Mouse (Mus musculus) right cerebral cortex, postnatal 36 days (tissue): ENCODE measurements around the gene Ganab.
"Not testable (repeated sequence)": the region's sequence is repeated elsewhere in the genome, so short reads cannot be mapped to it uniquely, and the experiment has no call there.

Experiments
- DNase-seq, 2 experiments: peaks; one replicate each; pipeline ENCODE4 v3.0.0; 2022; ENCODE audit warnings: low spot score in 2 of 2, mixed read lengths in 1 of 2

Ganab gene

DNA sequence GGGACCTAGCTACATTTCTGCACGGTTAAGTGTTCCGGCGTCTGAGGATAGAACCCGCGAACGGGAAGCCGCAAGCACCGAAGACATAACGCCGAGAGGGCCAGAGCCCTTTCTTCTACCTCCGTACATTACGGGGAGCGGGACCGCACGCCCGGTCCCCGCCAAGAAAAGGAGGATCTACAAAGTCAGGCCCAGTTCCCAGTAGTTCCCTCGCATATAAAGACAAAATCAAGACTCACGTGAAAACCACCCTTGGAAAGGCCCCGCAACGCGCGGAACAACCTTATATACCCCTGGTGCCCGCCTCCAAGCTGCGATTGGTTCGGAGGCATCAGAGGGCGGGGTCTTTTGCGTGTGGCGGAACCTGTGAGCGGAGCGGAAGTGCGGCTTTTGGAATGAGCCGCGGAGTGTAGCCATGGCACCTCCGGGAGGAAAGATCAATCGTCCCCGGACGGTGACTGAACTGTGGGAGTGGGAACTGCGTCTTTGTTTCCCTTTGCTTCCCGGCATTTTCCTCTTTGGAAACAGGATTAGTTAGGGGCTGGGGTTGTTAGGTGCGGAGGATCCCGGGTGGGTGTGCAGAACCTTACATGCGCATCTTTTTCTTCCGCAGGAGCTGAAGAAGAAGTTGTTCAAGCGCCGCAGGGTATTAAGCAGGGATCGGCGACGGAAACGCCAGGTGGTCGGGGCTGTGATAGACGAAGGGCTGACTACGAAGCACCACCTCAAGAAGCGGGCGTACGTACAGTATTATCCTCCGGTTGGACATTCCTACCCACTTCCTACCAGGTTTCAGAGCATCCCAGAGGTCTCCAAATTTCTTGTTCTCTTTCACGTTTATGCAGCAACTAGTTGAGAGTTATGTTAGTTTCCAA is 9.1 kb upstream of the Ganab start, which contains the start of the genes 1810009A15Rik and Gm49416:
1810009A15Rik (plus strand) TSS at position 343 of the 875 bp plus-strand sequence.
Gm49416 (plus strand) TSS at position 416 of the 875 bp plus-strand sequence.
- DNase-seq, result peak; percentile 91 to 93

DNA sequence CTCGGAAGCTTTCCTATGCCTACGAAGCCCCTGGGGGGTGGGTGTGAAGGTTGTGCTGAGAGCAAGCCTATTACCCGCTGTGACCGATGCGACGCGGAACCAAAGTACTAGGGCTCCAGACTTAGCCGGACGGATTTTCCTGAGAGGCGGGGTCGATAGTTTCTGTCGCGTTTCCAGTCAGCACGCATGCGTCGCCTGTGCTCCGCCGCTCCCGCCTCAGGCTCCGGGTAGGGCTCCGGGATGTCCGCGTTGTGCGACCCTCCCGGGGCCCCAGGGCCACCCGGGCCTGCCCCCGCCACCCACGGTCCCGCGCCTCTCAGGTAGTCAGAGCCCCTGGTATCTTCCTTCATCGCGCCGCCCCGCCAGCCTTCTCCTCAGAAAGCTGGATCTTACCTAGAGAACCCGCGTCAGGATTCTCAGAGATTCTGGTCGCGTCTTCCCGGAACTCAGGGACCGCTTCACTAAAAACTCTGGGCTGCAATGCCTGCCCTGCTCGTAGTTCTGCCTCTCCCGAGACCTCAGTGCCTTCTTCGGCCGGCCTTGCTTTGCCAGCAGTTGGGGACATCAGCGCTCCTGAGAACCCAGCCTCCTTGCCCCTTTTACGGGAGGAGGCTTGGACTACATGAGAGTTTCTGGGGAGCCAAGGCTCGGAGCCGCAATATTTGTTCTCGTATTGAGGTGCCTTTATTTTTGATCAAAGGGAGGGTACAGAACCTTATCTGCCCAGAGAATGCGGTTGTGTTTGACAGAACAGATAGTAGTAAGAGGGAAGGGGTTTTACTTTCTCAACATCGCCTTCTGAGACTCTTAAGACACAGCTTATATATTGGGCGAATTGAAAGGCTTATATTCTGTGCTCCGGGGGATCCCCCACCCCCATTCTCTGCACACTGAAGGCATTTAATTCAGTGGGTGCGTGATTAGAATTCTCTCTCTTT is 4.8 kb upstream of the Ganab start, which contains the start of gene Ints5:
Ints5 (plus strand) TSS at position 177 of the 938 bp plus-strand sequence.
- DNase-seq, result peak; percentile 76 to 77

DNA sequence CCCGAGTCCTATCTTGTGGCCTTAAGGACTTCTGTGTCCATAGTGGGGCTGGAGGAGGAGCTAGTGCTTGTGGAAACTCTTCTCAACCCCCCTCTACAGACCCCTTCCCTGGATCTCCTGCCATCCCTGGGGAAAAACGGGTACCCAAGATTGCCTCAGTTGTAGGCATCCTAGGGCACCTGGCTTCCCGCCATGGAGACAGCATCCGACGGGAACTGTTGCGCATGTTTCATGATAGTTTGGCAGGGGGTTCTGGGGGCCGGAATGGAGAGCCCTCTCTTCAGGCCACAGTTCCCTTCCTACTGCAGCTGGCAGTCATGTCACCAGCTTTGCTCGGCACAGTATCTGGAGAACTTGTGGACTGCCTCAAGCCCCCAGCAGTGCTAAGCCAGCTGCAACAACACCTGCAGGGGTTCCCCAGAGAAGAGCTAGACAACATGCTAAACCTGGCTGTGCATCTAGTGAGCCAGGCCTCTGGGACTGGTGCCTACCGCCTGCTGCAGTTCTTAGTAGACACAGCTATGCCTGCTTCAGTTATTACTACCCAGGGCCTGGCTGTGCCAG is 2.4 kb upstream of the Ganab start:
- DNase-seq, result no peak

DNA sequence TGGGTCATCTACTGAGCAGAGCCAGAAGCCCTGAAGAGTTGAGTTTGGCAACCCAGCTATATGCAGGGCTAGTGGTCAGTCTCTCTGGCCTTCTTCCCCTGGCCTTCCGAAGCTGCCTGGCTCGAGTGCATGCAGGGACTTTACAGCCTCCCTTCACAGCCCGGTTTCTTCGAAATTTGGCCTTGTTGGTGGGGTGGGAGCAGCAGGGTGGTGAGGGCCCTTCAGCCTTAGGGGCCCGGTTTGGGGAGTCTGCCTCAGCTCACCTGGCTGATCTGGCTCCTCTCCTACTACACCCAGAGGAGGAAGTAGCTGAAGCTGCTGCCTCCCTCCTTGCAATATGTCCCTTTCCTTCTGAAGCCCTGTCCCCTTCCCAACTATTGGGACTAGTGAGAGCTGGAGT is 1.6 kb upstream of the Ganab start:
- DNase-seq, result not testable (repeated sequence)

DNA sequence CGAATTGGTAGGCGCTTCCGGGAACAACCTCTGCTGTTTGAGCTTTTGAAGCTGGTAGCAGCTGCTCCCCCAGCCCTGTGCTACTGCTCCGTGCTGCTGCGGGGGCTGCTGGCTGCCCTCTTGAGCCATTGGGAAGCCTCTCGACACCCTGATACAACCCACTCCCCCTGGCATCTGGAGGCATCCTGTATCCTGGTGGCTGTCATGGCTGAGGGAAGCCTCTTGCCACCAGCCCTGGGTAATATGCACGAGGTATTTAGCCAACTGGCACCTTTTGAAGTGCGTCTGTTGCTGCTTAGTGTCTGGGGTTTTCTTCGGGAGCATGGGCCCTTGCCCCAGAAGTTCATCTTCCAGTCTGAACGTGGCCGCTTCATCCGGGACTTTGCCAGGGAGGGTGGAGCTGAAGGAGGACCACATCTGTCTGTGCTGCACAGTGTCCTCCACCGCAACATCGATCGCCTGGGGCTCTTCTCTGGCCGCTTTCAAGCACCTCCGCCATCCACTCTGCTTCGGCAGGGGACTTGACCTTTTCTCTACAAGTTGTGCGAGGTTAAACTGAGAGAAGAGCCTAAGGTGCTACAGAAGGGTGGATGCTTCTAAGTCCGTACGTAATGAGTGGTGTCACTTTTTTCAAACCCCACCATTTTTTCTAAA is 533 bp upstream of the Ganab start:
- DNase-seq, result not testable (repeated sequence)

DNA sequence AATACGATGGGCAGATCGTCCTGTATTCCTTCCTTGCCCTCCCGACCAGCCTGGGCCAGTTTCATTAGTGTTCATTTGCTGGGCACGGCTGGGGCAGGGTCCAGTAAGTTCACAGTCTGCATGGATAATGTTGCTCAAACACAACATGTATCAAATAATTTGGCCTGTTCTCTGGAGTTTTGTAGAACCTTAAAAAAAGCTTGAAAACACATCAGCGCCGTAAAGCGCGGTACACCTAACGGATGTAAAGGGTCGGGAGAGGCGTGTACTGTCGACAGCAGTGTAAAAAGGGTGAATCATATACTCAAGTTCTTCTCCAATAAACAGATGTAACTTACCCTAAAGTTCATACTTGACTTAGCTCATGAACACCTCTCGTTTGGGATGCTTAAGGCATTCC is 705 bp downstream of the Ganab start:
- DNase-seq, result no peak

DNA sequence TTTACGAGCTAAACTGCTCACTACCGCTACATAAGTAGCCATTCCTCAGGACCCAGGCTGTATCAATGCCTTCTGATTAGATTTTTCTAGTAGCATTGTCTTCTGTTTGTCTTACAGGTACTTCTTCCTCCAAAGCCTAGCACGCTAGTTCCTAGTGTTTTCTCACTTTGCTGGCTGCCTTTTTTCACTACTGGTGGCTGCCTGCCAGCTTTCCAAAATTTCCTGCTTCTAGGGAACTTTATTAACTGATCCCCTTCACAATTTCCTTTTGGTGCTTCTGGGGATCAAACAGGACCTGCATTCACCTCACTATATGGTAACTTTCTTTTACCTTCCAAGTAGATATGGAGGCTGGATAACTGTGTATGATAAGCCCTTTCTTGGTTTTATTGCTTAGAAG is 1.2 kb downstream of the Ganab start:
- no peak for DNase-seq

DNA sequence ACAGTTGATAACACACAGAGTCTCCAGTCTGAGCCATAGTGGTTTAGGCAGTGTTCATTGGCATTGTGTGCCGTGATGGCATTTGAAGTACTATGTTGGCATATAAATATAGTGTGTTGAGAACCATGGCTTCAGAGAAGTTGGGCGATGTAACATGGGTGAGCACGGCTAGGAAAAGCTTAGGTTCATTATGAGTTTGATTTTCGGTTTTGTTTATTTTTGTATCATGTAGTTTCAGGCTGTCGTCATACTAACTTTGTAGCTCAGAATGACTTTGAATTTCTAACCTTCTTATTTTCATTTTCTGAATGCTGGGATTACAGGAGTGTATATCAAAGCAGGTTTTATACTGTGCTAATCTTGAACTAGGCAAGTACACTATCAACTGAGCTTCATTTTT is 5.5 kb downstream of the Ganab start:
- no peak for DNase-seq

DNA sequence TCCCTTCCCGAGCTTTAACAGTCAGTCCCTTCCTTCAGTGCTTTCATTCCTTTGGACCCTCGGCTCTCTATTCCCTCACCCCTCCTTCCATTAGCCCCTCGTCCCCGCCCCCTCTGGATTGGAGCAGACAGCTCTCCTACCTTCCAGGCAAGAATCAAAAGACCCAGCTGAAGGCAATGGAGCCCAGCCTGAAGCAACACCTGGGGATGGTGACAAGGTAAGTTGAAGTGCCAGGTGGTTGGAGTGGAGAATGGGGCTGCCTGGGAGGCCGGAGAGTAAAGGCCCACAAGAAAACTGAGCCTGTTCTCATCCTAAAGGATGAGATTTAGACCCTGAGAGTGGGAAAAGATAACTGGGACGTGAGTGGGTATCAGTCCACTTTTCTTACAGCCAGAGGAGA is 10.7 kb downstream of the Ganab start:
- no peak for DNase-seq

DNA sequence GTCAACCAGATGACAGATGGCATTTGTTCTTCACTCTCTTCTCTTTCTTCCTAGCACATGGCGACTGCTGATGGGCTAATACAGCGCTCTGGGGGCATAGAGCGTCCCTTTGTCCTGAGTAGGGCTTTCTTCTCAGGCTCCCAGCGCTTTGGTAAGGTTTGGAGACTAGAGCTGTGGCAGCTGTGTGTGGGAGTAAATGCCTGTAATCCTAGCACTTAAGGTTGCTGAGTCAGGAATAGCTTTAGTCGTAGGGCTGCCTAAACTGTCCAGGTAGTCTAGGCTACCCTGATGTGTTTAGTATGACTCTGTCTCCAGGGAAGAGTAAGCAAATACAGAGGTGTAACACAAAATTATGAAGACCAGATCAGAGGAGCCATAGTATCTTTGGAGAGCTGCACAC is 13.9 kb downstream of the Ganab start:
- DNase-seq, result no peak

DNA sequence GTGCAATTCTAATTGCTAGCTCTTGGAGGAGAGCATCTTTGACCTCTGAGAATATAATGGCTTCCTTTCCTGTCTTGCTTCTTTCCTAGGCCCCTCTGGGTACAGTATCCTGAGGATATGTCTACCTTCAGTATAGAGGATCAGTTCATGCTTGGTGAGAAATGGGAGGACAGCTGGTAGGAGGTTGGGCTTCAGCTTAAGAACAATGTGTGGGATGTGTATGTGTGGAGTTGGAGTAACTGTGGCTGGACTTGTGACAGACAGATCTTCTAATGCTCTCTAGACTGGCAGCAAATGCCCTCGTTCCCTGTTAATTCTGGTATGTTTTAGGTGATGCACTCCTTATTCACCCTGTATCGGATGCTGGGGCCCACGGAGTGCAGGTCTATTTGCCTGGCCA is 16.3 kb downstream of the Ganab start:
- peak in 1 of 2 experiments; percentile 61 for DNase-seq

DNA sequence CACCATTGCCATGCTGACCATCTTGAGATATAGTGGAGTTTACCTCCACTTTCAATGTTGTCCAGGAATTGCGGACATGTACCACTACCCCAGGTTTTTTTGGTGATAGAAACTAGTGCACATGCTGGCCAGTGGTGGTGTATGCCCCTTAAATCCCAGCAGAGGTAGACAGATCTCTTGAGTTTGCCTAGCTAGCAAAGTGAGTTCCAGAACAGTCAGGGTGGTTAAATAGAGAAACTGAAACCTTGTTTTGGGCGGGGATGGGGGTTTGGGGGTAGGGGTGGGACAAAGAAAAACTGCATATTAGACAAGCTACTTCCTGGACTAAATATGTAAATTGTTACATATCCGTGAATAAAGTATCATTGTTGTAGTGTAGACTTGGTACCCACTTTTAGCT is 21.1 kb downstream of the Ganab start:
- no peak for DNase-seq

DNA sequence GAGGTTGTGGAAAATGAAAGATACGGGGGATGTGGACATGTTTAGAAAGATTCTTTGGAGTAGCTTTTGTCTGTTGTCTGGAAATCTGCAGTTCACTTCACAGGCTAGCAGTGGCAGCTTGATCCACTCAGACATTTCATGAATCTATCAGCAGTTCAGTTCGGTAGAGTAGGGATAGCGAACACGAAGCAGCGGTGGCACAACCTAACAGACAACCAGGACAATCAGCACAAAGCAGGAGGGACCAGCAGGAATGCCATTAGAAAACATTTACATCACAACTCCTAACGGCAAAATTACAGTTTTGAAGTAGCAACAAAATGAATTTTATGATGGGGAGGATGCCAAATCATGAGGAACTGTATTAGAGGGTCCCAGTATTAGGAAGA is 21.8 kb downstream of the Ganab start:
- no peak for DNase-seq

DNA sequence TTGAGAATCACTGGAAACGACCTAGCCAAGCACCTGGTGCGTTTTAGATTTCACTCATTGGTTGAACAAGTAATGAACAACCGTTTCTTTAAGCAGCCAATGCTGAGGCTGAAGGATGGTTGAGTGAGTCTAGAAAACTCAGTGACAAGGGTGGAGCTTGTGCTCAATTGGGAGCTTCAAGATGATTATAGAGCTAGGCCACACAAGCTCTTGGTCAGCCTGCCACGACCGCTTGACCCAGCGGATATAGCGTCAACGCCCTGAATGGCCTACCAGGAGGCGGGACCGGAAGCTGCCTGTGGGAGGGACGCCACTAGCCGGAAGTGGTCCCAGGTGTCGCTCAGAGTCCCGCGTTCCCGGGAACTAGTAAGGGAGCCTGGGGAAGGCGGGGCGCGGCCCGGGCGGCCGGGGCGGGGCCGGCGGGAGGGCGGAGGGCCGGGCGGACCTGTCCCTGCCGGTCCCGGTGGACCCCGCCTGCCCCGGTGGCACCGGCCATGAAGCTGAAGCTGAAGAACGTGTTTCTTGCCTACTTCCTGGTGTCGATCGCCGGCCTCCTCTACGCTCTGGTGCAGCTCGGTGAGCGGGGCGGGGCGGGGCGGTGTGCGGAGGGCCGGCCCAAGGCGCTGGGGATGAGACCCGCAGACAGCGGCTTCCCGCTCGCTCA is 22.3 kb downstream of the Ganab start, which contains the start of gene B3gat3:
B3gat3 (plus strand) TSS at position 302 of the 664 bp plus-strand sequence.
- DNase-seq, result peak; percentile 92 to 94

DNA sequence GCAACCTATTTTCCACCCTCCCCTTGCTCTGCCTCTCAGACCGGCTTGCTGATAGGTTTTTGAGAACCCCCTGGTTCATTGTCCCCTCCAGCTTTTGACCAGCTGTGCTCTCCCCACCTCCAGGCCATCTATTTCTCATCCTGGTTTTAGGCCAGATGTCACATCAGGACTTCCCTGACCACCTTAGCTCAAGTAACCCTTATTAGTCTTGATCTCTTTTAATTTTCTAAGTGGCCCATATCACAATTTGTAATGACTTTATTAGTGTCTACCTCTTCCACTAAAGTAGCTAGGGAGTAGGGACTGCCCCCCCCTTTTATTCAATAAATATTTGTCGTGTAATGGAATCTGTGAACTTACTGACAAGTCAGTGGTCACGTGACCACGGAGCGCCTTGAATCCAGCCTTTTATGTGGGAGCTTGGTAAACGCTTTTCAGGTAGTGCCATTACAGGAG is 23.0 kb downstream of the Ganab start:
- no peak for DNase-seq

DNA sequence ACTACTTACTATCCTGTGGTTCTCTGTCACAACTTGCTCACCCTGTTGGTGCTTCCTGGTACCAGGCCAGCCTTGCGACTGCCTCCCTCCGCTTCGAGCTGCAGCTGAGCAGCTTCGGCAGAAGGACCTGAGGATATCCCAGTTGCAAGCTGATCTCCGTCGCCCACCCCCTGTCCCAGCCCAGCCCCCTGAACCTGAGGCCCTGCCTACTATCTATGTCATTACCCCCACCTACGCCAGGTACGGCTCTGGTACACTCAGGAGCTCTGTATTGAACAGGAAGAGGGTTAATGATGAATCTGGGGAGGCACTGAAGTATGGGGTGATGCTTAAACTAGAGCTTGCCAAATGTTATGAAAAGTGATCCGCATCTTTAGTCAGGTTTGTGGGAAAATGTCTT is 23.9 kb downstream of the Ganab start:
- DNase-seq, result no peak

DNA sequence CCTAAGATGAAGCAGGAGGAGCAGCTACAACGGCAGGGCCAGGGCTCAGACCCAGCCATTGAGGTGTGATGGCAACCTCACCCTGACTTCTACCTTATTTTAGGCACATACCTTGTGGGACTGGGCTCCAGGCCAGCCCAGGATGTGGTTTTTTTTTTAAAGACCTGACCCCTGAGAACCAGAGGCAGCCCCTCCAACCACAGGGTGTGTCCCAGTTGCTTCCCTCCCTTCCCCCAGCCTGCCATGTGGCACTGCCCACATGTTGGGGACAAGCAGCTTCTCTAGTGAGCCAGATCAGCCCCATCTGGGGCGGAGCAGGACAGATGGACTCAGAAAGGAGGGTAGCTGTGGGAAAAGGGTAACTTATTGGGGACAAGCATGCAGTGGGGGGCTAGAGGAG is 28.9 kb downstream of the Ganab start:
- no peak for DNase-seq

DNA sequence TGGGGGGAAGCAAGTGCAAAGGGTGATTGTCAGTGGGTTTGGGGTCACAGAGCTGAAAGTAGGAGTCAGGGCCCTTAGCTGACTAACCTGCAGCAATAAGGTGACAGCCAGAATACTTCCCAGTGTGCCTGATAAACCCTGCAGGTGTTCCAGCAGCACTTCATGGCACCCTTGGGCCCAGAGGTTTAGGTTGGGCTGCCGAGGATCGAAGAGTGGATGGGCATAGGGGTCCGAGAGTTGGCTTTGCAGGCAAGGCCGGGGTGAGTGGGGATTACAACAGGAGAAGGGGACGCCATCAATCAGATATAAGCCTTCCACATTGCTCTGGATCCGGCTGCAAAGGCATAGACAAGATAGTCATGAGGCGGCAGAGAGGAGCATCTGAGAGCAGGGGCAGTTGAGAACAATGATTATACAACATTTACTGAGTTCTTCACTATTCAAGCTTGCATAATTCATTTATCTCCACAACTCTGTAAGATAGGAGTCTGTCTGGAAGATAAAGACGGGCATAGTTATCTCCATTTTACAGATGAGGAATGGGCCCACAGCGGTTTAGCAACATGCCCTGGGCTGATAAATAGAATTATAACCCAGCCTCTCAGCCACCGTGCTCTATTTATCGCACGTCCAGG is 30.1 kb downstream of the Ganab start:
- no peak for DNase-seq

DNA sequence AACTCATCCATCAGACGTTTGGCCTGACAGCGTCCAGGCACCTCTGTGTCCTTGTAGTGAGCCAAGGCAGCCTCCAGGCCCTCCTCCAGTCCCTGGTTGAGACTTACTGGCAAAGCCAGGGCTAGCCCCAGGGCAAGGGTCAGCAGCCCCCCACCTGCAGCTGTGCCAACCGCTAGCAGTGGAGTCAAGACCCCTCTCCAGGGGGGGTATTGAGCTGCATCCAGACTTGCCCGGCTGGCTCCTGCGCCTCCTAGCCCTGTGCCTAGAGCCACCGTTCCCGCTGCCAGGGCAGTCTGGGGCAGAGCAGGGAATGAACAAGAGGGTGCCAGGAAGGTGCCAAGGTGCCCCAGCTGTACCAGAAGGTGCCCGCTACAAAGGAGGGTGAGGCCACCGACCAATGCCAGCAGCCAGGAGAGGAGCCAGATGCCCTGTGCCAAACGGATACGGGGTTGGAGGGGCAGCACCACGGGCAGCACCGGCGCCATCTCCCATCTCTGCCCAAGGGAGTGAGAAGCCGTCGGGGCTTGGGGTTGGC is 30.9 kb downstream of the Ganab start:
- DNase-seq, result no peak
